Mouse (Mus musculus): ENCODE measurements around the gene Atf6. TPM values are rescaled to one million over a fixed set of nuclear protein-coding genes. Genes with fewer than 3 reads are reported as not detected.
A peak's percentile ranks its signal among the peaks of the same experiment; 100 is the strongest.

Atf6 gene
- total RNA-seq, 2 experiments from 2014 or later = 52.5 to 56.3 TPM

GRCm38 (mm10) chr1:170884978-170885561 is 17.5 kb upstream of the Atf6 start, which contains the start of the genes Gm26620 and Dusp12:
TSS of gene Gm26620 (plus strand) at chr1:170885065.
TSS of gene Dusp12 (minus strand) at chr1:170885540.
- intact Hi-C loops (cut with DNase I) = no loop called here
- DNase-seq = peak; percentile 81 to 86

- intact Hi-C loops (cut with DNase I) = no loop called here
Measured at GRCm38 (mm10) chr1:170884390-170884789, 16.8 kb upstream of the Atf6 start.

DNA sequence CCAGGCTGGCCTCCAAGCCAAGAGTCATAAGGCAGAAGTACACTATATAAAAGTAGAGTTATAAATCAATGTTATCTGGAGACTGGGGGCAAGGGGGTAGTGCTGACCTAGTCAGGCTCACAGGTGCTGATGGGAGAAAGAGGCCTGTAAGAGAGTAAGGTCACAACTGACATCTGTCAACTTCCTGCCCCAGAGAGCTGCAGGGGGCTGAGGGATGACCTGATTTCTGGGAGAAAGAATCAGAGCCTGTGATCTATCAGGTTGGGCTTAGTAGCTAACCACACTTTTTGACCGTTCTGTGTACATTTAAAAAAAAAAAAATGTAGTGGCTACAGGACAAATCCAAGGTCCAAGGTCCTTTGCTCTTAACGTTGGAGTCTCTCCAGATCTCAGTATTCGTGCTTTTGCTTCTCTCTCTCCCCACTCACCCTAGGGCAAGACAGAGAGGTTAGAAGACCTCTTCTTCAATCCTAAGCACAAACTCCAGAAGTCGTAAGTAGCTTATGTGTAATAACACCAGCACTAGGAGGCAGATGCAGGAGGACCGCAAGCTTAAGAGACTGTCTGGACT is 15.4 kb upstream of the Atf6 start:
- no peak for DNase-seq
- intact Hi-C loops (cut with DNase I) = no loop called here

More at GRCm38 (mm10) chr1:170884390-170884789, 16.8 kb upstream of the Atf6 start:
- DNase-seq = no peak

- intact Hi-C loops (cut with DNase I) = no loop called here
- DNase-seq = no peak
Measured at GRCm38 (mm10) chr1:170876906-170877305, 9.3 kb upstream of the Atf6 start.

DNA sequence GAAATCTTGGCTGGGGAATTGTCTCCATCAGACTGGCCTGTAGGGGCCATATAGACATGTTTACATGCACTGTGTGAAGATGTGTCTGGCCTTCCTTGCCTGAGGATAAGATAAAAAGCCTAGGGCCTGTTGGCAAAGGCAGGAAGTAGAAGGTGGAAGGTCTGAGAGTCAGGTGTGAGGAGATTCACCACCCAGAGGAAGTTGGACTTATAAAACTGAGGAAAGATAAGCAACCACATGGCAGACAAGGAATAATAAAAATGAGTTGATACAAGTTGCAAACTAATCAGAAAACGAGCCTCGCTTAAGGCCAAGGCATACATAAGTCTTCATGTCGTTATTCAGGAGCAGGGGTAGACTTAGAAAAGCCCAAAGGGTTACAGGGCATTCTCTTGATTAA is 8.1 kb upstream of the Atf6 start:
- intact Hi-C loops (cut with DNase I) = no loop called here
- DNase-seq = no peak

GRCm38 (mm10) chr1:170871961-170872360 is 4.4 kb upstream of the Atf6 start:
- no peak for DNase-seq
- intact Hi-C loops (cut with DNase I) = no loop called here

DNA sequence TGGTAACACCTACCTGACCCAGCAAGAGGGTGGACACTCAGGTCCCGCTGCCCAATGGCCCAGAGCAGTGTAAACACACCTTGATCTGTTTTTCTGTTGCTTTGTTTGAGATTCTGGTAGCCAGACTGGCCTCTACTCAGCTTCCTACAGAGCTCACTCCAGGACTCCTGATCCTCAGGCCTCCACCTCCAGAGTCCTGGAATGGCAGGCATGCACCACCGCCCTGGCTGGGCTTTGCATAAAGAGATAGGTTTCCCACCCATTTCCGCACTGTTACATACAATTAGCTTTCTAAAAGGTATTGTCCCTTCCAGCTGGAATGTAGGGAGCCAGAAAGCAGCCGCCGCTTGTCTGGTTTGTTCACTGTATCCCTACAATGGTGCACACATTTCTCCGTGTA is 3.8 kb upstream of the Atf6 start:
- intact Hi-C loops (cut with DNase I) = no loop called here
- DNase-seq = no peak

DNA sequence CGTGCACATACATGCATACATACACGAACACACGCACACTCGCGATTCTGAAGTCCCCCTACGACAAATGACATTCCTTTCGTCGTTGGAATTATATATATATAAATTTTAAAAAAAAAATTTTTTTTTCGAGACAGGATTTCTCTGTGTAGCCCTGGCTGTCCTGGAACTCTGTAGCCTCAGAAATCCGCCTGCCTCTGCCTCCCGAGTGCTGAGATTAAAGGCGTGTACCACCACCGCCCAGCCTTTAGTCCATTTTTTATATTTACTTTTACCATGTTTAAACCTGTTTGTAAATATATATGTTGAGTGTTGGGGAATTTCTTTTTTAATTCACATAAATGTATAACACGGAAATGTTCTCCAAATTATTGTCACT is 1.3 kb upstream of the Atf6 start:
- intact Hi-C loops (cut with DNase I) = no loop called here
- DNase-seq = no peak

- DNase-seq = peak; percentile 51 to 68
- intact Hi-C loops (cut with DNase I) = no loop called here
Measured at GRCm38 (mm10) chr1:170868107-170868904, 735 bp upstream of the Atf6 start.

- peak in 1 of 2 experiments; percentile 18 for DNase-seq
Measured at GRCm38 (mm10) chr1:170866992-170867690, 430 bp downstream of the Atf6 start.

GRCm38 (mm10) chr1:170865406-170865805 is 2.2 kb downstream of the Atf6 start:
- no peak for DNase-seq
- intact Hi-C loops (cut with DNase I) = no loop called here

More at GRCm38 (mm10) chr1:170866992-170867690, 430 bp downstream of the Atf6 start:
- intact Hi-C loops (cut with DNase I) = no loop called here

- no peak for DNase-seq
- intact Hi-C loops (cut with DNase I) = no loop called here
Measured at GRCm38 (mm10) chr1:170864754-170865153, 2.8 kb downstream of the Atf6 start.

GRCm38 (mm10) chr1:170864234-170864633 is 3.3 kb downstream of the Atf6 start:
- intact Hi-C loops (cut with DNase I) = no loop called here
- no peak for DNase-seq

GRCm38 (mm10) chr1:170863033-170863432 is 4.5 kb downstream of the Atf6 start:
- no peak for DNase-seq
- intact Hi-C loops (cut with DNase I) = no loop called here

GRCm38 (mm10) chr1:170862435-170862717 is 5.2 kb downstream of the Atf6 start:
- intact Hi-C loops (cut with DNase I) = no loop called here
- DNase-seq = no peak

DNA sequence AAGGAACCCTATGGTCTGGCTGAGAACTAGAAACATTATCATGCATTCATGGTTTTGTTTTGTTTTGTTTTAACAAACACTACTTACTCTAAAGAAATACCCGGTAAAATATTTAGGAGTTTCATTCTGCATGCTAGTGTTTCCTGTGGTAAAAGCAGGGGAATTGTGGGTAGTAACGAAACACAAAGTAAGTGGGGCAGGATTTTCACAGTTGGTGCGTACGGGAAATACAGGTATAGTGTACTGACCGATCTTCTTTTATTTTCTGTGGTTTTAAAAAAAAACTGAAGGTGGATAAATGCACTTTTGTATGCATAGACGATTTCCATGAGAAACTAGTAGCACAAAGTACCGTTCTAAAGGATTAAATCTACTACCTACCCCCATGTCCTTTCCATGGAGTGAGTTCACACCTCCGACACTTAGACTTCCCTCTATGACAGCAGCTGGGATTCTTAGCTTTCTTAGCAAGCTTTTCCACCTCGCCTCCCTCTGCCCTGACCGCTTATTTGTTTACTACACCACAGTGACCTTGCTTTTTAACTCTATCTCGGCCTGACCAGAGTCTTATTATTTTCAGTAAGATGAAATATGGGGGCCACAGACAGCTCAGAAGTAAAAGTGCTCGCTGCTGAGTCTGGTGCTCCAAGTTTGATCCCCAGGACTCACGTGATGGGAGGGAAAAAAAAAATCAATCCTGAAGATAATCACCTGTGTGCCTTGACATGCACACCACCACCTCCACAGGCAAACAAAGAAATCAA is 5.7 kb downstream of the Atf6 start:
- intact Hi-C loops (cut with DNase I) = no loop called here
- DNase-seq = no peak

- no peak for DNase-seq
- intact Hi-C loops (cut with DNase I) = no loop called here
Measured at GRCm38 (mm10) chr1:170858872-170859271, 8.7 kb downstream of the Atf6 start.

- no peak for DNase-seq
- intact Hi-C loops (cut with DNase I) = no loop called here
Measured at GRCm38 (mm10) chr1:170857369-170857768, 10.2 kb downstream of the Atf6 start.

GRCm38 (mm10) chr1:170855056-170855760 is 12.4 kb downstream of the Atf6 start:
- intact Hi-C loops (cut with DNase I) = no loop called here

GRCm38 (mm10) chr1:170853604-170854003 is 14.0 kb downstream of the Atf6 start:
- intact Hi-C loops (cut with DNase I) = no loop called here
- no peak for DNase-seq

More at GRCm38 (mm10) chr1:170855056-170855760, 12.4 kb downstream of the Atf6 start:
- no peak for DNase-seq
